Mouse (Mus musculus) heart, adult 2 months (tissue): ENCODE measurements around the gene Crtam.

ENCODE experiments used
- CTCF ChIP-seq: fragments of 200-600 bp; IDR thresholded peaks from 2 replicates; pipeline ENCODE4 v1.8.1; 2022; ENCODE audit warnings: antibody characterized with exemption, mild to moderate bottlenecking, moderate library complexity
- POLR2A ChIP-seq: fragments of 200-500 bp; IDR thresholded peaks from 2 replicates; pipeline ENCODE4 v1.6.1; 2011; ENCODE audit warnings: mild to moderate bottlenecking, low read depth, low read length, control low read depth; ENCODE audit not compliant: insufficient read depth

DNA sequence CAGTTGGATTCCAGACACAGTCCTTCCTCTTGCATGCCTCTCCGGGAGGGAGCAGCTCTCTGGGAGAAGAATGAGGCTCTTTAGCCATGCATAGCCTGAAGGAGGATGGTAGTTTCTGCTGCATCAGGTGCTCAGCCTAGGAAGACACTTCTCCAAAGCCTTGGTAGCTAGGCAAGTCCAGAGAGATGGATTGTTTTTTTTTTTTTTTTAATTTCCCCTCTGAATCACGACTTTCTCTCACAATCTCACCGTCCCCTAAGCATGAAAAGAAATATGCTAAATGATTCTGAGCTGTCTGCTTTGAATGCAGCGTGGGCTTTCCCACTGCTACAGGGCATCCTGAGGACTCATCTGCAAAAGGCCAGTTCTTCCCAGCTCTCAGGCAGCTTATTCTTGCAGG is 10.1 kb upstream of the Crtam start:
- TF ChIP-seq CTCF (no peak), POLR2A (no peak)
